Mouse (Mus musculus): Measurements from ENCODE around the gene Commd8.
"Not testable (repeated sequence)": the region's sequence is repeated elsewhere in the genome, so short reads cannot be mapped to it uniquely, and the experiment has no call there.

Commd8 gene

DNA sequence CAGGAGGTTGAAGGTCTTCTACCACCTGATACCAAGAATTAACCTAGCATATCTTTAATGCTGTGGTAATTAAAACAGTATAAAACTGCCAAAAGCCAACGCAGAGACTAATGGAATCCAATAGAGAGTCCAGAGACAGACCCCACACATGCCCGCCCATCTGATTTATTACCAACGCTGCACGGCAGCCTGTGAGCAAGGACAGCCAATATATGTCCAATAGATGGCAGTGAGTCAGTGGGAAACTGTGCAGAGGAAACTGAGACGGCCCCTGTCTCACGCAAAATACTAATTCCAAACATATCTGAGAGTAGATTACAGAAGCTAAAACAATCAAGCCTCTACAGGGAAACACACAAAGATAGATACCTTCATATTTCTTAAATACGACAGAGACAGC, 3.6 kb downstream of the Commd8 start:
- no peak for DNase-seq

DNA sequence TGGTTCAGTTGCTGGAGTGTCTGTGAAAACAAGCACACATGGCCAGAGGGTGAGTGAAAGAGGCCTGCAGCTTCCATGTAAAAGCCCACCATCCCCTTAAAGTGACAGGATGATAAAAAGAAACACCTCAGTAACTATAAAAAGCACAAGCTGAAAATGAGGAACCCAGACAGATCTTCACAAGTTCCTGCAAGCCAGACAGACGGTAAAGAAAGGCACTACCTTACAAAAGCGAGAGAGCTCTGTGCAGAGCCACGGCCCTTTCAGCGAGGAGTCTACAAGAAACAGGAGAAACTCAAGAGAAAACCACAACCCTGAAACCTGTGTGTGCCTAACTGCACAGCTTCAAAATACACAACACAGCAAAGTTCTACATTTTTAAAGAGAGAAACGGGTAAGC, 5.1 kb downstream of the Commd8 start:
- no peak for DNase-seq

DNA sequence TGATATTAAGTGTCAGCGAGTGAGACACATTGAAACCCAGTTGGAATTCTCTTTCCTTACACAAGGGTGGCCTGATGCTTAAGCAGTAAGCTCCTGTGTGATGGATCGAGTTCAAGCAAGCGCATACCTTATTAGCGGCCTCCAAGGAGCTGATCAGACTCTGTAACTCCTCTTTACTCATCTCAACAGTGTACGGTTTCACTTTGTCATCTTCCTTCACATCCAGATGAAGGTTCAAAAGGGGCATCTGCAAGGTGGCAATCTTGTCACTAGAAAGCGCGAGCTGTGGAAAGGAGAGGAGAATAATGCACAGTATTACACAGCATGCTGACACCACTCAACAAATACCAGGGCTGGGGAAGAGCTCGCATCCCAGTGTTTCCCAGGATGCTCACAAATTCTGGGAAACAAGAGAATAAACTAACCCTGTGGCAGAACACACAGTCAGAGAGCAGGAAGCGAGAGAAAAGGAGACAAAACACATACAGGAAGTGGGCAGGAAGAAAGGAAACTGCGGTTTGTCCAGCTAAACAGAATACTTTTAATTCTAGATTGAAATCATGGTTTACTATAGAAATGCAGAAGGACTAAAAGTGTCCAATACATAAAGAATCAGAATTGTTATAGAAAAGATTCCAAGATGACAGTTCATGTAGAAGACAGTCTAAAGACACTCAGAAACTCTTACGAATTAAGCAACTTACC, 7.1 kb downstream of the Commd8 start:
- no peak for DNase-seq

DNA sequence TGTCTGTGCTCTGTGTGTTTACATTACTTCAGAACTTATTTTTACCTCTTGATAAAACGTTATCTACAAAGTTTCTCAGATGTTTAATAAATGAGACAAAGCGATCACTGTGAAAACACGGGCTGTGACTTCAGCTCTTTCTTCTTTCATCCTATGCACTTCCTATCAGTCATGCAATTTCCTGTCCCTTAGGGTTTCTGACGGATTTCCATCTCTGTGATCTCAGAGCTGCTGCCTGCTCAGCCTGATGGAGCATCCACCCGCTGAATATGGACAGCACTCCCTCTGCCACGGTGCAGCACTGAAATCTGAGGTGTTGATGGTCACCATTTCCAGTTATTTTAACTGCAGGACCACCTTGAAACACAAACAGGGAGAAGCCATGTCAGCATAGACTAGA, 8.5 kb downstream of the Commd8 start:
- DNase-seq, result no peak

DNA sequence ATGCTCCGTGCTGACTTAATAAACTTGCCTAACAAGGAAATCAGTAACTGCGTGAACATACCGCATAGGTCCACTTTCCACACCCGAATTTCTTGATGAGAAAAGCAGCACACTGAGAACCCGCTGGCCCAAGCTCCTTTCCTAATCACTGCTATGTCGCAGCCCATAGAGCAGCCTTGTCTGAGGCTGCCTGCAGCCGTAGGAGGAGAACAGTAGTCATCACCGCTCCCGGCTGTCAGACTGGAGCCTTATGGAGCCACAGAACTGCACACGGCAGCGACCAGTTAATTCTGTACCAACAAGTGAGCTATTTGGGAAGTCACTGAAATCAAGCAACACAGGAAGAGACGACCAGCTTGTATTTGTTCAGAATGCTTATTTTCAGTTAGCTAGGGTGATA, 9.3 kb downstream of the Commd8 start:
- no peak for DNase-seq

DNA sequence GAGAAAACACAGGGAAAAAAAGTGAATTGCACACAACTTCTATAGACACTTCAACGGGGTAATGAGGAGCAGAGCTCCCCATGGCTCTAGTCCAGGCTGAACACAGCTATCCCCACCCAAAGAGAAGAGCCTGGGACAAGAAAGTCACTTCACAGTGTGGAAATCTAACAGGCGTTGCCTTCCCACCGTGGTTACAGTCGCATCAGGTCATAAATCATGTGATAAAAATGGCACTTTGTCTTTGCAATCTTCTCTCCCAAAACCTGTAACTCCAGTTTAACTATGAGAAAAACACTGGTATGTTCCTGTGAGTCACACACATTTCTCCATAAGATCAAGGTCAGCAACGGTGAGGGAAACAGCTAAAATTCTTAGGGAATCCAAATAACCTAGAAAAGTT, 11.4 kb downstream of the Commd8 start:
- DNase-seq, result no peak

DNA sequence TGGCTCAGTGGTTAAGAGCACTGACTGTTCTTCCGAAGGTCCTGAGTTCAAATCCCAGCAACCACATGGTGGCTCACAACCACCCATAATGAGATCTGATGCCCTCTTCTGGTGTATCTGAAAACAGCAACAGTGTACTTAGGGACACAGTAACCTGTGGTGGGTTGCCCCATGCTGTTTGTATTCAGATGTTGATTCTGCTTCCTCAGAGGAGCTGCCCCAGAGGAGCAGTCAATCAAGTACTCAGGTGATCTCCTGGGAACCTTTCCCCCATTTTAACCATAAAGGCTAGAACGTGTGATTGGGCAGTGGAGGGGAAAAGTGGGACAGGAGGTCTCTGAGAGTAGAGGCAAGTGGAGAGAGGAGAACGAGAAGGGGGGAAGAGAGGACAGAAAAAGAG, 12.3 kb downstream of the Commd8 start:
- DNase-seq, result not testable (repeated sequence)

DNA sequence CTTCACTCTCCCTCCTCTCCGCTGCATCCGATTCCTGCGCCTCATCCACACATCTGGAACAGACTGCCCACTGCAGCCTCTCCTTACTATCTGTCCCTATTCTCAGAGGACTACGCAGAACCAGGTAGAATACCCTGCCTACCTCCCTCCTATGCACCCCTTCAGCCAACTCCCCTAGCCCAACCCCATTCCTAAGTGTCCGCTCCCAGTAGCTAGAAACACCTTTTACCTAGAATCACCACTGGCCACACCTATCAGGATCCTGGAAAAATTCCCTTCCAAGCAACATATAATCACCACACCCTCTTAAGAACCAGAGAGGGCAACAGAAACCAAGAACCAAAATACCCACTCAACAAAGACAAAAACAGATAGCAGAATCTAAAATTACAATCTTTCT, 17.1 kb downstream of the Commd8 start:
- no peak for DNase-seq

DNA sequence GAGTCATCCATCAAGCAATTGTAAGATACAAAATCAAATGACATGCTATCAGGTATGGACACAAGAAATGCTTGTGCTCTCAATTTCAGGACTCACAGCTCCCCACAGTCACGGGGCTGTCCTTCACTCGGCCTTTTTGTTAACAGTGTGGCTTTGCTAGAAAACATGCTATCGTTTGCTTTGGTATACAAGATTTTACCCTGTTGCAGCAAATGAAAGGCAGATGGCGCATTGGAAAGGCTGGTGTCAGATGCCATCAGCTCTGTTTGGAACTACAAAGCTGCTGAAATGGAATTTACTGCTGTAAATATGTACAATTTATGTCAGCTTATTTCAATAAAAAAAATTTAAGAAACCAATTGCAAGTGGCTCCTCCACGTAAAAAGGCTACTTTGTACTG, 19.3 kb downstream of the Commd8 start:
- no peak for DNase-seq

DNA sequence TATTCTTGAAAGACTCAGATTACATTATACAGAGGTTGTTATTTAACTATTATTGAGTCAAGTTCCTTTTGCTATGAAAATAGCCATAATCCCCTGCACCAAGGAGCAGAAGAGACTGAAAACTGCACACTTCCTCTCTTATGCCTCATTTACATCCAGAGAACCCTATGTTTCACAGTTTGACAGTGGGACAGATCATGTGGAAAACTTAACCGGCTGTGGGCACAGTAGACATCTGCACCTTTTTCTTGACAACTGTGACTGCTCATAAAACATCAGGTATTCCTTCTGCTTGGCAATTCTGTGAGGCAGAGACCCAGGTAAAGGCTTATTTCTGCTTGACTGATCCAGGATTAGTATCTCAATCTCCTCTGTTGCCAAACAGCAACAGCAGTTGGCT, 28.4 kb downstream of the Commd8 start:
- DNase-seq, result no peak

DNA sequence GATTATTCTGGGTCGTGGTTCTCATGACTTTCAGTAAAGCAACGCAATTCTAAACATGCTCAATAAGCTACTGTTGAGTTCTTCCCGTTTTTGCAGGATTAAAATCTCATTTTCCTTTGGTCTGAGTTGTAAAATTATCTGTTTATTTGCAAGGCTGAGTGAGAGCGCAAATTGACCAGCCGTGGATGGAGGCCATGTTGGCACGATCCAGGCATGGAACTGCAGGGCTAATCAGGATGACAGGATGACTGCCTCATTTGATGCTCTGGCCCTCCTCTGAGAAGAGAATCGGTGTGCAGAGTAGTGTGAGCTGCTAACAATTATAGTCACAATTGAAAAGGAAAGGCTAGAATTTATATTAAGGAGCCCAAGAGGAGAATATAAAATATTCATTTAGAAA, 29.7 kb downstream of the Commd8 start:
- no peak for DNase-seq

DNA sequence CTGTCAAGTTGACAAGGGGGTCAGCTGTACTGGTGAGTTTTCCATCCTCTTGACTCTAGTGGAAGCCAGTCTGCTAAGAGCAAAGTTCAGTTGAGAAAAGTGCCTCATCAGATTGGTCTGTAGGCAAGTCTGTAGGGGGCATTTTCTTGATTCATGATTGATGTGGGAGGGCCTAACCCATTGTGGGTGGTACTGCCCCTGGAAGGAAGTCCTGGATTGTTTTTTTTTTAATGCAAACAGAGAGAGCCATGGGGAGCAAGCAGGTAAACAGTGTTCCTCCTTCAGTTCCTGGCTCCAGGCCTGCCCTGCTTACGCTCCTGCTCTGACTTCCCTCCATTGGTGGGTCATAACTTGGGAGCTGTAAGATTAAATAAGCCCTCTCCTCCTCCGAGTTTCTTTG, 34.1 kb downstream of the Commd8 start:
- DNase-seq, result no peak

DNA sequence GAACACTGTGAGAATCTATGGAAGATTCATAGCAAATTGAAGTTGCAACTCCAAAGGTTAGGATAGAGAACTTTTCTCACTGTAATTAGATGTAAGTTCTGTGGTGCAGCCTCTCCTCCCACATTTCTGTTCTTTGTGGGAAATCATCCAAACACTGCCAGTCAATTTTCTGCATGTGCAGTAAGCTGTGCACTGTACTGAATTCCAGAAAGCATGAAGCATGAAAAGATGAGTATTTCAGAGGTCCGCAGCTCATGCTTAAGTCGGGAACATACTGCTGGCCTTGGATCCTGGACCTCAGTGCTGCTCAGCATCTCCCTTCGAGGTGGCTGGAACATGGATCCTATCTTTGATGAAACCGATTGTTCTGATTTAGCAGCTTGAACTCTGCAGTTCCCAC, 41.3 kb downstream of the Commd8 start:
- no peak for DNase-seq

DNA sequence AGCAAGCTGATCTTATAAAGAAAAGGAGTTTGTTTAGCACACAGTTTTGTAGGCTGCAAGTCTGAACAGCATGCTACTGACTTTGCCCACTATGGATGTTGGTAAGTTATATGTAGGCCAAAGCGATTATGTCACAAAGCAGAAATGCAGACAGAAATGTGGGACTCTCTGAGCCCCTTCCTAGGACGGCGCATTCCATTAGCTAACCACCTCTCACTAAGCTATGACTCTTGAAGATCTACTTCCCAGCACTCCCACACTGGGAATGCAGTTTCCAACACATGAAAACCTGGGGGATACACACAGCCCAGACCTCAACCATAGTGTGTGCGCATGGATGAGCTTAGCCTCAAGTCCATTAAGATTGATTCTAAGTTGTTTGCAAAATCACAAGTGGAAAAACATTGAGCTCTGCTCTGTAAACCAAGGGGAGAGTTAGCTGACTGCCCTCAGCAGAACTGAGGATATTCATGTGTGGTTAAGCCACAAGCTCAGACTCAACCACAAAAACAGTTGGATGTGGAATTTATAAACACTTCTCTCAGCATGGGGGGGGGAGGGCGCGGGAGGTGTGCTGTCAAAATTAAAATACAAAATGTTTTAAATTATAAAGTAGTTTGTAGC, 45.5 kb downstream of the Commd8 start:
- no peak for DNase-seq

All from kidney, postnatal 14 days (tissue).